Mouse (Mus musculus): Measurements from ENCODE around the gene Nova1. TPM values are rescaled to one million over a fixed set of nuclear protein-coding genes. Genes with fewer than 3 reads are reported as not detected.

The Nova1 gene
- total RNA-seq, 2 experiments from 2014 or later = 36.1 to 40.7 TPM

DNA sequence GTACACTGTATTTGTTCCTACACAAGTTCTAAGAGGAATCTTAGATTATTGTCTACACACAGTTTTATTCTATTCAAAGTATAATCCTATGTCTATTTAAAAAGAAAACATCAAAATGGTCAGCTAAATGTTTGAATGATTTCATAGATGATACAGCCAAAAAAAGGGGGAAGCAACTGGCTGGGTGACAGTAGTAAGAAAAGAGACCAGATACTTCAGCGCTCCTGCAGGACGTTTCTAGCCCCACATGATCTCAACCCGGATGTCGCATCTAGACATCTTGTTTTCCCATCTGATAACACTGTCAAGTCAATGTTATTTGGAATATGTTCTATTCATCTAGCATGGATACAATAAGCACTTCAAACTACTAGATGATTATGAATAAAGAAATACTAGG lies 99.7 kb downstream of the Nova1 start:
- DNase-seq (ENCODE audit: low spot score in 2 of 2) = no peak
- intact Hi-C loops (cut with DNase I) = no loop called here

- DNase-seq (ENCODE audit: low spot score in 2 of 2) = no peak
- intact Hi-C loops (cut with DNase I) = no loop called here
Measured at GRCm38 (mm10) chr12:46710094-46710493, 108.6 kb downstream of the Nova1 start.

DNA sequence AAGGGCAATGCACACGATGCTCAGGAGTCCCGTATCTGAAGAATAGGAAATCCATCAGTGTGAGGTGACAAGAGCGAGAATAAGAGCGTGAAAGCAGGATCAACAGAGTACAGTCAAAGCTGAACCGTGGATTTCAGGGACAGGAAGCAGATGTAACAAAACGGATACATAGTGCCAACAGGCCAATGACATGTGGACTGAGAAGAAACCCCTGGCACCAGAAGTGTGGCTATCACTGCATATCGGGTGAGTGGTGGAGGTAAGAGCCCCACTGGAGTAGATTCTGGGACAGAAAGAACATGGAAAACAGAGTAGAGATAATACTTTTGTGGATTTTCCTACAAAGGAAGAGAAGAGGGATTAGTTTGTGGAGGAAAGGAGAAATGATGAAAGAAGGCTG lies 109.3 kb downstream of the Nova1 start:
- intact Hi-C loops (cut with DNase I) = no loop called here
- no peak for DNase-seq (ENCODE audit: low spot score in 2 of 2)

DNA sequence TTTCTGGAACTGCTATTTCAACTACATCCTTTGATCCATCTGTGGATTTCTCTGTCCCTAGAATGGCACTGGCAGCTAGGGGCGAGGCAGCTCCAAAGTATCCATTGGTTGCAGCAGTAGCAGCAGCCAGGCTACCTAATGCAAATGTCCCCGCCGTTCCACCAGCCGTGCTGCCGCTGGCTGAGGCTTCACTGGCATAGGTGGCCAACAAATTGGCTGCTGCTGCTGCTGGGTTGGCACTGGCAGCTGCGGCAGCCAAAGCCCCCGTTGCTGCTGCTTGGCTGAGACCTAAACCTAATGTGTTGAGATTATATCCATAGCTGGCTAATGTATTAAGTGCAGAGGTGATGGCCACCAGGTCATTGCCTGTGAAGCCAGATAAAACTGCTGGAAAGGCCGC lies 118.5 kb downstream of the Nova1 start:
- intact Hi-C loops (cut with DNase I) = no loop called here
- DNase-seq (ENCODE audit: low spot score in 2 of 2) = no peak

- intact Hi-C loops (cut with DNase I) = no loop called here
- DNase-seq (ENCODE audit: low spot score in 2 of 2) = no peak
Measured at GRCm38 (mm10) chr12:46676341-46676740, 142.4 kb downstream of the Nova1 start.

GRCm38 (mm10) chr12:46666706-46667105 lies 152.0 kb downstream of the Nova1 start:
- DNase-seq (ENCODE audit: low spot score in 2 of 2) = peak in 1 of 2 experiments; percentile 5

DNA sequence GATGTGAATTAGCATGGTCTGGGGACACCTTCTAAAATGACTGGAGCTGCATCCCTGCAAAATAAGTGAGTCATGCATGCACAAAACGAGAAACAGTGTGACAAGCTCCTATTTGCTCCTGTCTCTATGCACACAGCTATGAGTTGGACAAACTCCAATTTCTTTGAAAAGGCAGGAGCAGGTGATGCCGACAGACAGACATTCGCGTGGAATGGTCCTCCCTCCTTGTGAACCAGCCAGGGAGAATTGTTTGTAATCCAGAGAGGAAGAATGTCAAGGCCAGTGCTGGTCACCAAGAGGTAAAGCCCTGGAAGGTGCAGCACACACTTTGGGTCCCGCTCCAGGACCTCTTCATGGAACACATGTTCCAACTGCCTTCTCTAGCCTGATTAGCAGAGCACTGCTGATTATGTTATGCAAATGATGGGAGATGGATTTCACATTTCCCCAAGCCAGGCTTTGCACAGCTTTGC lies 172.6 kb downstream of the Nova1 start:
- DNase-seq (ENCODE audit: low spot score in 2 of 2) = peak in 1 of 2 experiments; percentile 40
- intact Hi-C loops (cut with DNase I) = no loop called here

More at GRCm38 (mm10) chr12:46666706-46667105, 152.0 kb downstream of the Nova1 start:
- intact Hi-C loops (cut with DNase I) = no loop called here

- intact Hi-C loops (cut with DNase I) = no loop called here
Measured at GRCm38 (mm10) chr12:46645365-46645962, 173.3 kb downstream of the Nova1 start.

More at GRCm38 (mm10) chr12:46645365-46645962, 173.3 kb downstream of the Nova1 start:
- DNase-seq (ENCODE audit: low spot score in 2 of 2) = no peak
